Mouse (Mus musculus): ENCODE data around the gene Nrxn2. TPM values are rescaled to one million over a fixed set of nuclear protein-coding genes. Genes with fewer than 3 reads are reported as not detected.

The Nrxn2 gene
- total RNA-seq, 2 experiments from 2014 or later = 3.4 to 3.7 TPM

DNA sequence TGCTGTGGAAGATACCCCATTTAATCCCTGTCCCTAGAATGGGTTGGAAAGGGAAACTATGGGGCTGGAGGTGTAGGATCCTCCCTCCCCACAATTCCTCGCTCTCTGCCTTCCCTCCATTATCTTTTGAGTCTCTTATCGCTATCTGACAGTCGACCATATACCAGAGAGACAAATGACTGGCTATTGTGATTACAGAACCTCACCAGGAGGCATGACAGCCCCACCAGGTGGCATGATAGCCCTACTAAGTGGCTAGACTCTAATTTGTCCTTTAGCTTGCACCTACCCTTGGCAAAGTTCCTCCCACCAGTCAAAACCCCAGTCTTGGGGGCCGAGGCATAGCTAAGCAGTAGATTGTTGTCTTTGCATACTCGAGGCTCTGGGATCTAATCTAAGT is 30.2 kb downstream of the Nrxn2 start:
- no peak for DNase-seq (ENCODE audit: low spot score in 2 of 2)

DNA sequence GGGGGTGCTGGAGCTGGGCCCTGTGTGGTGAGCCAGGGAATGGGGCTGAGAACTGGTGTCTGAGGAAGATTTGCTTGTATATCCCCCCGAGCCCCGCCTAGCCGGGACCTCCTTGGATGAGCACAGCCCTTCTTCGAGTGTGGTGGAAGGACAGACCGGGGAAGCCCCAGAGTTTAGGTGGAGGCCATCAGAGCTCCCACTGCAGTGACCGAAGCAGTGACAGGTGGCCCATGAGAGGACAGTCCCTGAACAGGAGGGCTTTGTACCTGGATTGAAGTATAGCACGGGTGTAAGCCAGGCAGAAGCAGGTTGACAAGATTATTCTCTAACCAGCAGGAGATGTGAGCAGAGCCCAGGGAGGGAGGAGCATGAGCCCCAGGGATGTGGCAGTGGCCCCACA is 31.3 kb downstream of the Nrxn2 start:
- DNase-seq (ENCODE audit: low spot score in 2 of 2) = no peak

DNA sequence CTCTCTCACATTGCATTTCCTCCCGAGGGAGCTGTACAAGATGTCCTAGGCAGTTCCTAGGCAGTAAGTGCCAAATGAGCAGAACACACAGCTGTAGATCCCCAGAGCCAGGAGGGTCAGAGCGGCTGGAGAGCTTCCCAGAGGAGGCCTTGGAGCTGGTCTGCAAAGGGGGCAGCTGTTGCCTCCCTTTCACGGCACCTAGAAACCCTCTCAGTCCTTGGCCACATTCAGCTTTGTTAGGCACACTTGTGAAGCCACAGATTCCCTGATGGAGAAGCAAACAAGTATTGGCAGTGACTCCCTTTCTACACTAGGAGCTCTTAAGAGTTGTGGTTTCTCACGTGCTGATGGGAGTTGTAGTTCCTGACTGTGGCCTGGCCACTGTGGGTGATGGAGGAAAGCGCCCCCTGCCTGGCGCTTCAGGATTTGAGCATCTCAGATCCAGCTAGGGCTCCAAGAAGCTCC is 33.5 kb downstream of the Nrxn2 start:
- peak; percentile 58 to 79 for DNase-seq (ENCODE audit: low spot score in 2 of 2)

DNA sequence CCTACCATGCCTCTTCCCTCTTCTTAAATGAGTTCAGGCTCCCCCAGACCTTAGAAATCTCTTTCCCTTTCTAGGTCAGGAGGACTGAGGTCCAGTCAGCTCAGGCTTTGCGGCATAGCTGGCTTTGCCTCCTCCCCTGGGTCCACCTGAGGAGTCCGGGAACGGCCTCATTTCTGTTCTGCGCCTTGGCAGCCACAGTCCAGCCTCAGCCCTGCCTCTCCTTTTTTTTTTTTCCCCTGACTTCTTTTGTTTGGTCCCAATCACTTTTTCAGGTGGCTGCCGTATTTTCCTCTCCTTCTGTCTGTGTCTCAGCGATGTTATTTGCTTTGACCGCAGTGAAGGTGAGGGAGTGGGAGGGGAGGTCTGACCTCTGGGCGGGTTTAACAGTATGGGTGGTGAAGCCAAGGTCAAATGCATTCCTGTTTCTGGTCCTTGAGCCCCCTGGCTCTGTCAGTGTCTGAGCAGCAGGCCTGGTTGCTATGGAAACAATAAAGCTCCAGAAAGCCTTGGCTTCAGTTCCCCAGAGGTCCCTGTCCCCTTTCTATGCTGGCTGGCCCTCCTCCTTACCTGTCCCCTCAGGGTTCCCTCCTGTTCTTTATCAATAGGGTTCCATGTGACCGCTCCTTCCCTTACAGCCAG is 34.3 kb downstream of the Nrxn2 start:
- no peak for DNase-seq (ENCODE audit: low spot score in 2 of 2)

DNA sequence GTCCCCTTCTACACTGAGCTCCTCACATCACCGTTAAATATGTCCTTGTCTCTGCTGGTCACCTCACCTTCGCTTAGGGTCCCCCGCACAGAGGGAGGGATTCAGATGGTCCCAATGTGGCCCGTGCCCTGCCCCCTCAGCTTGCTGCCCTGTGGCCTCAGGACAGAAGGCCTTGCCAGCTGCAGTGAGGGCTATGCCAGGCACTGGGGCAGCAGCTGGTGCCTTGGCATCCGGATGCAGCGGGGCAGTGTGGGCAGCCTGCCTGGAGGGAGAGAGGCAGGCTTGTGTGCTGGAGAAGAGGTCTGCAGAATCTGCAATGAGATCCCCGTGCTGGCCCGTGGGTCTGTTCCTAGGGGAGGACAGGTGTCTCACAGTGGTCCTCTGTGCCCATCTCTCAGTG is 34.8 kb downstream of the Nrxn2 start:
- peak; percentile 65 to 75 for DNase-seq (ENCODE audit: low spot score in 2 of 2)

DNA sequence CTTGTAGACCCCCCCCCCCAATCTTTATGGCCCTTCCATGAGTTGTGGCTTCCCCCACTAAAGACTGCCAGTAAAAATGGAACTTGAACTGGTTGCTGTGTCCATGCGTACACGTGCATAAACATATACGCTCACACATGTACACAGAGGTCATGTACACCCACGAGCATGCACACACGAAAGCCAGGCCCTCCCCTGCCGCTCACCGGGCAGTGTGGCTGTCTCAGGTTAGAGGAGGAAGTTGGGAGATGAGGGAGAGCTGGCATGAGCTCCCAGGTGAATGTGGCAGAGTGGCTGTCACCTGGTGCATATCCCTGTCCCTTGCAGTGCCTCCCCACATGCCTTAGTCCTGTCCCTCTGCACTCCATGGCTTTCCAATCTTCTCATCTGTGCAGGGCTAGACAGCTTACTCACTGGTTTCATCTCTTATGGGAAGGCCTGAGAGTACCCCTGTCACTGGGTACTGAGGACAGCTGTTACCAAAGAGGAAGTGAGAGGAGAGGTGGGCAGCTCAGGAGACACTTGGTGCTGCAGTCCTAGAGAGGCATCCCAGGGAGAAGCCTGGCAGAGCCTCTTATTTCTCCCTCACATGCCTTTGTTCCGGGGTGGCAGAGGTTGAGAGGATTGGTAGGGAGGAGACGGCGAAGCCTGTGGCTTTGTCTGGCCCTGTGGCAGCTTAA is 35.6 kb downstream of the Nrxn2 start:
- DNase-seq (ENCODE audit: low spot score in 2 of 2) = no peak

DNA sequence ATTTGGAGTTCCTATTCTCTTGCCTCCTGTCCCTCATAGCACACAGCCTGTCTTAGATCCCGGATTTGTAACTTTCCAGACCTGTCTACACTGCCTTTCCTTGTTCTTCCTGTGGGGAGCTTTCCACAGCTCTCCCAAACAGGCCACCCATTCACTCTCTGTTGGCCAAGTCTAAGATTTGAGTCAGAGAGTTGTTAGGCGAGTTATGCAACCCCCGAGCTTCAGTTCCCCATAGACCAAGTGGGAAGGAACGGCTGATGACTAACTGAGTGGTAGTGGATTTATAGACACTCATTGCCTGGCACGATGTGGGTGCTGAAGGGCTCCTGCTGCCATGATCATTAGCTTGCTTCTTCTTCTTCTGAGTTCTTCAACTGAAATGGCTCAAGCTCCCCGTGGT is 41.0 kb downstream of the Nrxn2 start:
- no peak for DNase-seq (ENCODE audit: low spot score in 2 of 2)

DNA sequence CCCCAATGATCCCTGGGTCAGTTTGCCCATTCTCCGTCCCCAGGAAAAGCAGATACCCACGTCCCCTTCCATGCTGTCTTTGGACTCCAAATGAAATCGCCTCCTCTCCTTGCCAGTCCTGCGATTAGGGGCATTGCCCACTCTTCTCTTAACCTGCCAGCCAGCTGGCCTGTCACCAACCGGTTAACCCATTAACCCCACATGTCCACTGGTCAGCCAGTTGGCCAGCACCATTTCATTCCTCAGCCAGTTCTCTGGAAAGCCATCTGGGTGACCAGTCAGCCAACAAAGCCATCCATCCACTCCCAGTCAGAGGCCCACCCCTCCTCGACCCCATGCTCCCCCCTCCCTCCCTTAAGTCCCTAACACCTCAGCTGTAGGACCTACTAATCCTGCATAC is 44.3 kb downstream of the Nrxn2 start:
- no peak for DNase-seq (ENCODE audit: low spot score in 2 of 2)

DNA sequence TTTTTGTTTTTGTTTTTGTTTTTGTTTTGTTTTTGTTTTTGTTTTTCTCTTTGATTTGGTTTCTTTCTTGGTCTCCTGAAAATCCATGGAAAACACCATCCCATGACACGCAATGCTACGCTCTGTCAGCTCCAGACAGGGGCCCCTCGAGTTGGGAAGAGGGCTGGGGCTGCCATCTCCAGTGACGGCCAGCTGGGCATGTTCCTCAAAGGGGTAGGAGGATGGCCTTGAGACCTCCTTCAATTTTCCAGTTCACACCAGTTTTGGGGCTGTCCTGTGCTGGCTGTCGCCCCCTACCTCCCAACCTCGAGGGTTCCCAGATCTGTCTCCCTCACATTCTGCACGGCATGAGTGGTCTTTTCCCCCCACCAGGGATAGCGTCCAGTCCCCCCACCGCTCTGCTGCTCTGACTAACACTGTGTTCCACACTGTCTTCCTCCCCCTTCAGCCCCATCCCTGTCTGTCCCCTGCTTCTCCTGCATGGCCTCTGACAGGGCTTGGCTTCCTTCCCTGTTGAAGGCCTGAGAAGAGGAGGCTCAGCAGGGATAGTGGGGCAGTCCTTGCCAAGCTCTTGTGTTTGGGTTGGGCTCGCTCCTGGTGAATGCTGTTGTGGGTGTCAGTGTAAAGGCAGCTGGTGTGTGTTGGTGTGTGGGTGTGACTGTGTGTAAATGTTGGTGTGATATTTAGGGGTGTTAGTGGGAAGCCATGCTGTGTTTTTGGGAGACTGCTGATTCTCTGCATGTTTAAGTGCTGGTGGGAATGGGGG is 46.0 kb downstream of the Nrxn2 start:
- no peak for DNase-seq (ENCODE audit: low spot score in 2 of 2)

DNA sequence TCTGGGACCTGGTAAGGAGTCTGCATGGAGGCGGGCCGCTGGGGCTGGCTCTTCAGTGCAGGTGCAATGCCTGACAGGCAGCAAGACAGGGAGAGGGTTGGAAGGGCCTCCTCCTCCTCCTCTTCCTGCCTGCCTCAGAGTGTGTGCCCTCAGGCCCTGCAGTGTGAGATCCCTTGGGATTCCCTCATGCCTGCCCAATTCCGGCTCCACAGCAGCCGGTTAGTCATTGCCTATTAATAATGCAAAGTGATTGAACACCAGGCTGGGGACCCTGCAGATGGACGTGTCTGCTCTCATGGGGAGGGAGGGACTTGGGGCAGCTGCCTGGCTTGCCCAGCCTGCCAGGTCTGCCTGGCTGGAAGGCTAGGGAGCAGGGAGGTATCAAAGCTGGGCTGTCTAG is 46.6 kb downstream of the Nrxn2 start:
- no peak for DNase-seq (ENCODE audit: low spot score in 2 of 2)

DNA sequence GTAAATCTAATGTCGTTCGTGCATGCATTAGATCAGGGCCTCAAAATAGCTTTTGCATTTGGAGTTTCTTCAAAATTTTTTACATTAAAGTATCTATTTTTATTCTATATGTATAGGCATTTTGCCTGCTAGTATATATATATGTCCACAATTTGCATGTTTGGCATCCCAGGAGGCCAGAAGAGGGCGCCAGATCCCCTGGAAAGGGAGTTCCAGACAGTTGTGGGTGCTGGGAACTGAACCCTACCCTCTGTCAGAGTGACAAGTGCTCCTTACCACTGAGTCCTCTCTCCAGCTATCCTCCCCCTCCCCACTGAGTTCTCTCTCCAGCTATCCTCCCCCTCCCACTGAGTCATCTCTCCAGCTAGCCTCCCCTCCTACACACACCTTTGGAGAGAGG is 48.4 kb downstream of the Nrxn2 start:
- no peak for DNase-seq (ENCODE audit: low spot score in 2 of 2)

DNA sequence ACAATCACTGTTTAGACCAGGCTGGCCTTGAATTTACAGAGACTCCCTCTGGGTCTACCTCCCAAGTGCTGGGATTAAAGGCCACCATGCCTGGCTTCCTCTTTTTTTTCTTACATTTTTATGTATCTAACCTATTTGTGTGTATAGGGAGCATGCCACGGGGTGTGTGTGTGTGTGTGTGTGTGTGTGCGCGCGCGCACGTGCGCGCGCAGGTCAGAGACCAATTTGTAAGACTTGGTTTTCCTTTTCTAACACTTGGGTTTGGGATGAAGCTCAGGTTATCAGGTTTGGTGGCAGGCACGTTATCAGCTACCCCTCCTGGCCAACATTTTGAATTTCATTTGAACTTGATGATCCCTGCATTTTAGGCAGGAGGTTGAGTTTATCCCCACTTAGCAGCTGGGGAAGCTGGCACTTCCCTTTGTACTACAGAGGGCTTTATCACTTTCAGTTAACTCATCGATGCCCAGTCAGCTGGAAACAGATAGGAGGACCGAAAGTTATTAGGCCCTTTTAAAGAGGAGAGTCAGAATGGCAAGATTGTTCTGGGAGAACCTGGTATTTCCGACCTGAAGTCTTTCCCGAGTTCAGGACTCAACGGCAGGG is 48.9 kb downstream of the Nrxn2 start:
- no peak for DNase-seq (ENCODE audit: low spot score in 2 of 2)

DNA sequence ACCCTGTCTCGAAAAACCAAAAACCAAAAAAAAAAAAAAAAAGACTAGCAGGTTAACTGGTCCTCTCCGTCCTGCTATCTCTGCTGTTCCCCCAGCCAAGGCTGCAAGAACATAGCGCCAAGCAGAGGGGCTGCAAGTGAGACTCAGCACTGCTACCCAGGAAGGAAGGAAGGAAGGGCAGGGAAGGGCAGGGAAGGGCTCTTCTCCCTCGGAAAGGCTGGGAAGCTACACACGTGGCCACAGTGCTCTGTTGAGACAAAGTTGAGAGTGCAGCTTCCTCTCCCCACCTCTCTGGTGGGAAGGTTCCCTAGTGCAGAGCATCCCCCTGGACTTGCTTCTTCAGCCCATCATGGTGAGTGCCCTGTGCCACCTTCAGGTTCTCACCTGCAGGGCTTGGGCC is 53.1 kb downstream of the Nrxn2 start:
- DNase-seq (ENCODE audit: low spot score in 2 of 2) = no peak

DNA sequence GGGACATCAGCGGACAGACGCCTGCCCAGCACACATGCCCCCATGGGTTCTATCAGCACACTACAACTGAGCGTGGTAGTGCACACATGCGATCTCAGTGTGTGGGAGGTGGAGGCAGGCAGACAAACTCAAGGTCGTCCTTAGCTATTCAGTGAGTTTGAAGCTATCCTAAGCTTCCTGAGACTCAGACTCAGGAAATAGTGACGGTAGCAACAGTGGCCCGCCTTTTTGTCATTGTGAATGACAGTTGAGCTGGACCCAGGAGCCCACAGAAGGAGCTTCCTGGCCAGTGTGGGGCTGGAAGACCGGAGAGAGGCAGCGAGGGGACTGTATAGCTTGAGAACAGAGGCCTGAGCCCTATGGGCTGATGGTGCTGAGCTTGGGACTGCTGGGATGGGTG is 54.3 kb downstream of the Nrxn2 start:
- no peak for DNase-seq (ENCODE audit: low spot score in 2 of 2)

DNA sequence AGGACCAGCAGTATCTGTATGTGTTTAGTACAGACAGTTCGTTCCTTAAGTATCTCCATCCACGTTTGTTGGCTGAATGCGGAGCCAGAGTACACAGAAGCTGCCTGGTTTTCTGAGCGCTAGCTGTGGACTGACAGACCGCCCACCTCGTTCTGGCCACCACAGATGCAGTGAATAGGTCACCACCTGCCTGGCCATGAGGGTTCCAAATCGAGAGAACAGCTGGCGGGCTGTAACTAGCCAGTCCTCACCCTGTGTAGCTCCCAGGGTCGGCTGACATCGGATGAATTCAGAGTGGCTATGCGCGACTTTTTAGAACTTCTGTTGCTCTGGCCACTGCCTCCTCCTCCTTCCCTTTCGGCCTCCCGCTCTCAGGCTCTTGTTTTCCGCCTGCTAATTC is 56.2 kb downstream of the Nrxn2 start:
- peak in 1 of 2 experiments; percentile 45 for DNase-seq (ENCODE audit: low spot score in 2 of 2)

DNA sequence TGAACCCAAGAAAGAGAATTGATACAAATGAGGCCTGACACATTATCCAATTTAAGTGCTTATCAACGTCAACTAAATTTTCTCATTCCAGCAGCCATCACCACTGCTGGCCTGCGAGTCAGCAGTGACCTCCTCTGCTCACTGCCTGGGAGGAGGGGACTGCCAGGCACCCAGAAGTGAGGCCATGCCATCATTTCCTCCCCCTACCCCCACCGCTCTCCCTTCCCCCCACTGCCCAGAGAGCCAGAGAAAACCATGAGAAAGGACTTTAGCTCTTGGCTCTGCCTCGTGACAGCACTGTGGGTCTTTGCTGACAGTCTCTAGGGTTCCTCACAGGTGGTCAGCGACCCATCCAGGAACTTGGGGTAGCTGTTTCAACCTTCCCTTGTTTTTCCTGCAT is 56.6 kb downstream of the Nrxn2 start:
- DNase-seq (ENCODE audit: low spot score in 2 of 2) = no peak

DNA sequence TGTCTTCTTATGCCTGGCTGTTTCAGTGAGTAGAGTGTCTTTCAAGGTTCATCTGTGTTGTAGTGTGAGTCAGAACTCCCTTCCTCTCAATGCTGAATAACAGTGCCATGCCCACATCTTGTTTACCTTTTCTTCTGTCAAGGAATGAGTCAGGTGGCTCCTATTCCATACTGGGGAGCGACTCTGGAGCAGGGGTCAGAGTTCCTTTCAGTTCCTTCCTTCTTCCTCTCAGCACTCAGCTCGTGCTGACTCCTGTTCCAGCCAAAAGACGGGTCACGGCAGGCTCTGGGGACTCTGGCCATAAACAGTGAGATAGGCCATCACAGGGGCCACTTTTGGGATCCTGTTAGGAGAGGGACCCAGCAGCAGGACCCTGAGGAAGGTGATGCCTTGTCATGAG is 58.5 kb downstream of the Nrxn2 start:
- no peak for DNase-seq (ENCODE audit: low spot score in 2 of 2)

DNA sequence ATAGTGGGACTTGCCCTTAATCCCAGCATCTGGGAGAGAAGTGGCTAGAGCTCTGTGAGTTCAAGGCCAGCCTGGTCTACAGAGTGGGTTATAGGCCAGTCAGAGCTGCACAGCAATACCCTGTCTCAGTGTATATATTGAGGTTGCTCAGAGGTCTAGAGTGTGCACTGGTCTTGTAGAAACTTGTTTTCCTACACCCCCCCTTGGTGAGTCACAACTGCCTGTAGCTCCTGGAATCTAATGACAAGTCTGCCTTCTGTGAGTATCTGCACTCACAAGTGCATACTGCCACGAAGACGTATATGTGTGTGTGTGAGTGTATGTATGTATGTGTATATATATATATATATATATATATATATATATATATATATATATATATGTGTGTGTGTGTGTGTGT is 60.0 kb downstream of the Nrxn2 start:
- DNase-seq (ENCODE audit: low spot score in 2 of 2) = no peak

DNA sequence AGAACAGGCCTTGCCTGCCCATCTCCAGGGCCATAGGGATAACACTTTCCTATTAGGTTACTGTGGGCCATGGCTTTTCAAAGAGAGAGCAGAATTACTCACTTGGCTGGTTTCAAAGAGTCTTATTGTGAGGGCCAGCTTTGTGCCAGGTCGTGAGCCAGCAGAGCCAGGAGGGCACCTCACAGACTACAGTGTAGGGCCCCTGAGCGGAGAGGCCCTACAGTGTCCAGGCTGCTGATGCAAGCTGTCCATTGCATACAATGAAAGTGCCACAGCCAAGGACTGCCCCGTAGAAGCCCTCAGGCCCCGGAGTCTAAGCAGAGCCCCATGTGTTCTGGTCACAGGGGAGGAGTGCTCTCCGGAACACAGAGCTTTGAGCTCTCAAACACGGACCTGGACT is 64.4 kb downstream of the Nrxn2 start:
- DNase-seq (ENCODE audit: low spot score in 2 of 2) = no peak

DNA sequence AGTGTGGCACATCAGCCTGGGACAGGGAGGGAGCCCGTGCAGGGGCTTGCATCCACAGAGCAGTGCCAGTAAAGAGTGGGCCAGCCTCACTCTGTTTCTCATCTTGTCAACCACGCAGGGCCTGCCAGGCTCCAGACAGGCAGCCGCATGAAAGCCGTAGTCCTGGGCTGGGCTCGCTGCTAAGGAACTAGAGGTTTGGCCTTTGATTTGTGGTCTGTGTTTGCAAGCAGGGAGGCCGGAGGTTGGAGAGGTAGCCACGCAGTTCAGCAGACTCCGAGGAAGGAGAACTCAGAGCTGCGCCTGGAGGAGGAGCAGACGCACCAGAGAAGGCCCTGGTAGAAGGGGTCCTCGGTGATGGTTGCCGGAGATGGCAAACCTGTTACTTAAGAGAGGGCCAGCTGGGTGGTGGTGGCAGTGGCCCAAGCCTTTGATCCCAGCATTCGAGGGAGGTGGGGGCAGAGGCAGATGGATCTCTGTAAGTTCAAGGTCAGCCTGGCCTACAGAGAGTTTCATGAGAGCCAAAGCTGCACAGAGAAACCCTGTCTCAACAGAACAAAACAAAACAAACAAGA is 66.6 kb downstream of the Nrxn2 start:
- no peak for DNase-seq (ENCODE audit: low spot score in 2 of 2)

DNA sequence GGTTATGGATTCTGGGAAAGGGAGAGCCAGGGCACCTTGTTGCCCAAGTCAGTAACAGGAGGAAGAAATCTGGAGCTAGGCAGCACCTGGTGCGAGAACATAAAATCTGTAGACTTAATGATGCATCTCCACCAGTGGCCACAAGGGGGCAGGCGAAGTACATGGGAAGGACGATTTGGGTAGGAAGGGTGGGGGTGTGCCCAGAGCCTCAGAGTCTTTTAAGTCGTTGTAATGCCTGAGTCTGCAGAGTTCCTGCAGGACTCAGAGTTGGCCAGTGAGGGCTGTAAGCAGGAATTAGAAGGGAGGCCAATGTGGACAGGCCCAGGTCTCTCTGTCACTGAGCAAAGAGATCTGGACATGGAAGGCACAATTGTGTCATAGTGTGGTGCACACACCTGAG is 70.5 kb downstream of the Nrxn2 start:
- peak; percentile 77 to 85 for DNase-seq (ENCODE audit: low spot score in 2 of 2)

DNA sequence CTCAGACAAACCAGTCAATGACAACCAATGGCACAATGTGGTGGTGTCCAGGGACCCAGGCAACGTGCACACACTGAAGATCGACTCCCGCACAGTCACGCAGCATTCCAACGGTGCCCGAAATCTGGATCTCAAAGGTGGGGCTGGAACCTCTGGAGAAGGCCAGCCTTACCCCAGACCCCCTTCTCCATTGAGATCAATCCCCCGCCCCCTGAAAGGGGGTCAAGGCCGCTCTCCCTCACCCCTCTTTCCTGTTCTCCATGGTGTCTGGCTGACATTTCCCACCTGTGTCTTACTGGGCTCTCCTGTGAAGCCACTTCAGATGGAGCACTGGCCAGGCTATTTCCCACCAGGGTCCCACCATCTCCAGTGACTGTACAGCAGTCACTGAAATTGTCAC is 73.0 kb downstream of the Nrxn2 start:
- no peak for DNase-seq (ENCODE audit: low spot score in 2 of 2)
